Mouse (Mus musculus) induced T-regulatory cell, adult 2 months (primary cell): ENCODE data around the gene Syn2.
A peak's percentile ranks its signal among the peaks of the same experiment; 100 is the strongest.

Experiments
- DNase-seq: peaks from one replicate; pipeline ENCODE4 v3.0.0-alpha.2; 2012; ENCODE audit warnings: low read depth

Syn2 gene

DNA sequence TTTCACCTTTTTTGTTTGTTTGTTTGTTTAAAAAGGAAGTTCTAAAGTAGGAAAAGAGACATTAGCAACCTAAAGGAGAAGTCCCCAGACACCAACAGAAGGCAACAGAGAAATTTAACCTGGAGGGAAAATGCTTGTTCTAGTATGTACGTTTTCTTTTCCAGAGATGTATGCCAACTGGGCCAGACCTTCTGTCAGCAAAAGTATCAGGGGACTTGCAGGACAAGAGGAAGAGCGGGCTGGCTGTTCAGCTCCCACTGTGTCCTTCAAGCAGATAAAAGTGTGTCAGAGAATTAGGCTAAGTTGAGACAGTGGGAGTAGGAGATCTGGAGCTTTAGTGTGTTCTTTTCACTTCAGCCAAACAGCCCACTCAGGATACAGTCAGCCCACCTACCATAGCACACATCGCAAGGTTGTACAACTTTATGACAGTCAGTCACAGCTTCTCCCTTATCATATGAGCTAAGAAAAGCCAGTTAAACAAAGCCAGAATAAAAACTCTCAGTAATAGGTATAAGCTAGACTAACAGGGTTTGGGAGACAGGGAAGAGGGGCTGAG is 110.9 kb downstream of the Syn2 start:
- DNase-seq, result no peak

DNA sequence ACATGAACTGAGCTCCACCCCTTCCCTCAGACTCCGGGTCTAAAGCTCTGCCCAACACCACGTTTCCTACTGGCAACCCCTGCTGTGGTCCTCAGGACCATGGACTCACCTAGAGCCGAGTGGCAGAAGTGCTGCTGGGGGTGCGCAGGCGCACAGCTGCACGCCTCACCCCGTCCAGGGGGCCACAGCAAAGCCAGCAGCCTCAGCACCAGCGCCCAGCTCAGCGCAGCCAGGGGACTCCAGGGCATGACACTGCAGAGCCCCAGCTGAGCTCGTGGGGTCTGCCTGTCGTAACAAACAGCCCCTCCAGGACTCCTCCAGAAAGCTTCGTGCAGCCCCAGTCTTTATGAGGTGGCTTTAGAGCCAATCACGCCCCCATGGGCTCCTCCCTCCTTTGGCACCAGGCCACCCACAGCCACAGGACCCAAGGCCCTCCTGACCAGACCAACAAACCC is 116.9 kb downstream of the Syn2 start:
- DNase-seq, result no peak

DNA sequence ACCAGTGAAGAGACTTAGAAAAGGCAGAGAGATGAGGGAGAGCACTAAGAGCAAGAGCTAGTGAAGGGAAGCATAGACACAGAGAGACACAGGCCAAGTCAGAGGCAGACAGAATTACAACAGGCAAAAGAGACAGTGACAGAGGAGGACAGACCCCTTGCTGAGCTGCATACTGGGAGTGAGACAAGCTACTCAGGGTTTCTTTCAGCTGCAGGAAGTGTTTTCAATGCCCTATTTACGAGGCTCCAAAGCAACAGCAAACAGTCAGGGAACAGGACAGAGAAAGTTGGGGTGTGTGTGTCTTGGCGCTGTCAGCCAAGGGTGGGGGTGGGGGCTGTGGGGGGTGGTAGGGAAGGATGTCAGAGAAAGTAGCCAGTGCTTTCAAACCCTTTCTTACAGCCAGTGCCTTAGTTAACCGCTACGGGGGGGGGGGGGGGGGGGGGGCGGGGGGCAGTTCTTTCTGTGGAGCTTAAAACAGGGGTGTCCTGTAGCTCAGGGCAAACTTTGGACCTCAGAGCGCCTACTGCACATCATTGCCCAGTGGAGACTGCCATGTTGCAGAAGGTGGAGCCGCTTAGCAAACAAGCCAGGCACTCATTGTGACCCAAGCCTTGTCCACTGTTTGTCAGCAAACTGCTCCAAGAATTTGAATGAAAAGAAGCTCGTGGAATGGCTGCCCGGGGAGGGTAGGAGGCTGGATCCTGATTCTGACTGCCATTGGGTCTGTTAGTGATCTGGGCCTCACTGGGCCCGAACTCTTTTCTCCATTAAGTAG is 117.6 kb downstream of the Syn2 start, which contains the start of gene Timp4:
Gene Timp4 (minus strand): TSS at position 107 of the 775 bp plus-strand sequence.
- no peak for DNase-seq

DNA sequence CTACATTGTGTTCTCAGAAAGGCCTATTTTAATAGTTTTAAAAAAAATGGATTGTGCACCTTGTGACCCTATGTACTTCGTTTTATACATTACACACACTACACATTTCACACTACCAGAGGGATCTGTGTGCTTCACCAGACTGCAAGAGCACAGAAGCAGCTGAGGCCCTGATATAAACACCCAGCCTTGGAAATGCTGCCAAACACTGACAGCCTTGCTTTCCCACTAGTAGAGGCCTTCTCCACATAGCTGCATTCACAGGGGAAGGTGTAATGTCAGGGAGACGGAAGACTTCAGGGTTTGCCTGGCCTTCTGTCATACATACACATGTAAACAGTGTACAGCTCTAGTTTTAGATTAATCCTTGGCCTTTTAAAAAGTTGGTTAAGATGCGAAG is 120.5 kb downstream of the Syn2 start:
- no peak for DNase-seq

DNA sequence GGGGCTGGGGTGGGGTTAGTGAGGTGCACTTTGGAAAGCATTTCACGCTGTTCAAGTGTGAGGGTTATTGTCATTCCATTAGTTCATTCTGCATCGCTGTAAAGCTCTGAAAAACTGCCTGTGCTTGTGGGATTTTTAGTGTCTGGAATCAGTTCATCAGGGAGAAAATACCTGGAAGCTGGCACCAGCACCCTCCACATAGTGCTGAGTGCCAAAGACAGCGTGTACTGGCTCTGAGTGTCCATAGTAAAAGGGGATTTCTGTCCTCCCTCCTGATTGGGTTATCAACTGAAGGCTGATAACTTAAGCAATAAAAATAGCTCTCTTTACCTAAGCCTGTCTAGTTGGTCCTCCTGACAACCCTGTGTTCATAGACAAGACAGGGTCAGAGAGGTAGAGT is 125.8 kb downstream of the Syn2 start:
- no peak for DNase-seq

DNA sequence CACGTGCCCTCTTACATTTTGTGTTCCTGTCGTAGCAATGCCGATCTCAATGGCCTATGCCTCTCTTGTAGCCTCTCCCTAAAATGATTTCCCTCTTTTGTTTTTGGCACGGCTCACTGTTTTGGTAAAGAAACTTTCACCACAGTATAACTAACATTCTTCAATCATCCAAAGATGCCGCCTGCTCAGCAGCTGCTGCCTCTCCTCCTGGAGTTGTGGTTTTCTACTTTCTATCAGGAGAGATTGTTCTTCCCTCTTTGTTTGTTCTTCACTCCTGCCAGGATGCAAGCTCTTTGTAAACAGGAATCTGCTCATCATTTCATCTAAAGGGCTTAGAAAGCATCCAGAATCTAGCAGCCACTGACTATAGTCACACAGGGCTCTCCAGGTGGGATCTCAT is 132.1 kb downstream of the Syn2 start:
- no peak for DNase-seq

DNA sequence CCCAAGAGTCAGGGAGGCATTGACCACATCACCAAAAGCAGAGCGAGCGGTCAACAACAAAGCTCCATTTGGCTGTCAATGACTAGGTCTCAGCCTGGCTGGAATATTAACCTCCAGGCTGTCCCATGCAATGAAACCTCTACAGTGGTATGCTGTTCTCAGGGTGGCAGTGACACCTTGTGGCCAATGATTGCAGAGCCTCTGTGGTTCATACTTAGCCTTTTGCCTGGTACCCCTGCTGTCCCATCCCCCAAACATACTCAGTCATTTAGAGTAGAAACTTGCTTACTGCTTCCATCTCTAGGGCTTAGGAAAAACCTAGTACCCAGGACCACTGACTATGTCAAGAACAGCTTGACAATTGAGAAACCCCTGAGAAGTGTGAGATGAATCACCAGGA is 133.2 kb downstream of the Syn2 start:
- DNase-seq, result peak; percentile 42

DNA sequence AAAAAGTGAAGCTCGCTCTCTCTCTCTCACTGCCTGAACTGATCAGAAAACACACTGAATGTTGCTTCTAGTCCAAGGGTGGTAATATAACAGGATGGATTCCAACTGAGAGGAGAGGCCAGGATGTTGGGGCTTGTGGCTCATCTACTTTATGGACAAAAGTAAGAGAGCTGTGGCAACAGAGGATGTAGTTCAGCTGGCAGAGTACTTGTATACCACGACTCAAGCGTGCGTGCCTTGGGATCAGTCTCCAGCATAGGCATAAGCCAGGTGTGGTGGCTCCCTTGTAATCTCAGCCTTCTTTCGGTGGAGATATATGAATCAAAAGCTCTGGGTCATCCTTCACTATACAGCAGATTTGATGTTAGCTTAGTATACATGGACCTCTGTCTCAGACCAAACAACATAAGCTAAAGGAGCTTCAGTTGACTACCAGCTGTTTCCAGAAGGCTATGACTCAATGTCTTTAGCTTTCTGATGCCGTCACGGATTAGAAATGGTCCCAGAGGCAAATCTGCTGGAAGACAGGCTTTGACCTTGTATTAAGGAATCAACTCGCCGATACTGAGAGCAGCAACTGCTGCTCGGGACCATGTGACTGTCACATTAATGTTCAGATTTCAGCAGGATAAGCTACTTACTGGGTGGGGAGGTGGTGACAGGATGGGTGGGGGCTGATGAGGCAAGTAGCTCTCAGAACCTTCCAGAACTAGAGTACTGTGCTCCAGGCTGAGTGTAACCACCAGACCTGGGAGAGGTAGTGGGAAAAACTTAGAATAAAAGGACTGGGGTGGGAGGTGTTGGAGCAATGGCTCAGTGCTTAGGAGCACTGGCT is 134.1 kb downstream of the Syn2 start:
- DNase-seq, result no peak

DNA sequence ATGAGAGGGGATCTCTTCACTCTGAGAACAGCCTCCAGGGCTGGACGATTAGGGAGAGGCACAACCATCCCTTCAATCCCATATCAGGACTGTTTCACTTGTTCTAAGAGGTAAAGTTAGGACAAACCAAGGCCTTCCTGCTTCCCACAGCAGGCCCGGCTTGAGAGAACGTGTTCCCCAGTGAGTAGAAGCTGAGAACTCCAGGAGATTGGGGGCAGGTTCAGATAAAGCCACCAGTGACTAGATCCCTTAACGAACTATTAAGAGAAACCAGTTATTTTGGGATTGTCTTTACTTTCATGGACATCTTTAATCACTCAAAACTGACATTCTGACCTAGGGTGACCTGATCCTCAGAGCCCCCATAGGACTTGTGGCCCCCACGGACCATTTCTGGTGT is 134.9 kb downstream of the Syn2 start:
- DNase-seq, result no peak

DNA sequence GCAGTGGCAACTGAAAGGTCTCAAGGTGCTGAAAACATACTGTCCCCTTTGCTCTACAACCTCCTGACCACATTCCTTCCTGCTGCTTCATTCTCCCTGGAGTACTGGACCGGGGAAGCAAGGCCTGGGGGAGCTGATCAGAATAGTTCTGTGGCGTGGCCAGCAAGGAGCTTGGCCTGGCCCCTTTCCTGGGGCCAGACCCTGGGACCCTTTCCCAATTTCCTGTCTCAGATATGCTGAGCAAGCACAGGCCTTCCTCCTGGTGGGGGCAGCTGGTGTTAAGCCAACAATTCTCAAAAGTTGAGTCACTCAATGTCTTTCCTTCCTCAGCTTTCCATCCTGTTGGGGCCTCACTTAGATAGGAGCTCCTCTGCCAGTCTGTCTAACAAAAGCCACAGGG is 135.4 kb downstream of the Syn2 start:
- no peak for DNase-seq

DNA sequence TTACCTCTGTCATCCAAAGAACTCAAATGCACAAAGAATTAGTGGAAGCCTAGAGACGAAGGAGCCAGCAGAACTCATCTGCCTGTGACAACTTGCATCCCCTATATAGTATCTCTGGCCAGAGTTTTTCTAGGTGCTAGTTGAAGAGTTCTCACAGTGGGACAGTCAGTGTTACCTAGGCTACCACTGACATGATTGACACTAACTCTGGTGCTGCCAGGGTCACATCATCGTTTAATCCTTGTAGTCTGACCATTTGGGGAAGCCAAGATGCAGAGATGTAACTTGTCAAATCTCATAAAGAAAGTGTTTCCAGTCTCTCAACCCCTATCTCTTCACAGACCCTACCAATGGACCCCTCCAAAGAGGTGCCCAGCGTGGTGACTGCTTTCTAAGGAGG is 136.6 kb downstream of the Syn2 start:
- no peak for DNase-seq

DNA sequence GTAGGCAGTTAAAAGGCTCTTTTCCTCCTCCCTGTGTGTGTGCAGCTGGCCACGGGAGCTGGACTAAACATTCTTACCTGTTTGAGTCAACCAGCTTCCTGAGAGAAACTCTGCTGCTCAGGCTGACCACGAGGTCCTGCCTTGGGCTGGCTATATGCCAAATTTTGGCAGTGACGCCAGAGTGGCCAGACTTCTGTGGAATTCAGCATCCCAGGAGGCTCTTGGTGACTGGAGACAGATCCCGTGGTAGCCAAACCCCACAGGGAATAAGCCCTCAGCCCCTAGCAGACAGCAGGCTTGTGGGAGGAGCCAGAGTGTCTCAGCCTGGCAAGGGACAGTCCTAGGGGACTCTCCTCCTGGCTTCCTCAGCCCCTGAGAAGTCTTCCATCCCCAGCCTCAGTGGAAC is 137.2 kb downstream of the Syn2 start:
- no peak for DNase-seq

DNA sequence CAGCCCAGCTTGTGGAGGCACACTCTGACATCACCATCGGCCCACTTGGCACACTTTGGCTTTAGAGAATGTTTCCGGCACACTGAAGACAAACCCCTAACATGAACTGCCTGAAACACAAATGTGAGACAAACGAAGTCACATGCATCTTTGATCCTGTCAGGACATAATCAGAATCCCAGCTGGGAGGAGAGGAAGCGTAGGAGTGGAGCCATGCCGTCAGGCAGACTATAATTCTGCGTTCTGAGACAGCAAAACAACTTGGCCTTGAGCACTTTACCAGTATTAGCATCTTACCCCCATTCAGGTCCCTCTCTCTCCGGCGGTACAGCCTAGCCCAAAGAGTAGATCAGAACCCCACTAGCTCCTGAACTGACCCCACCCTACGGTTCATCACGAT is 138.6 kb downstream of the Syn2 start:
- no peak for DNase-seq

DNA sequence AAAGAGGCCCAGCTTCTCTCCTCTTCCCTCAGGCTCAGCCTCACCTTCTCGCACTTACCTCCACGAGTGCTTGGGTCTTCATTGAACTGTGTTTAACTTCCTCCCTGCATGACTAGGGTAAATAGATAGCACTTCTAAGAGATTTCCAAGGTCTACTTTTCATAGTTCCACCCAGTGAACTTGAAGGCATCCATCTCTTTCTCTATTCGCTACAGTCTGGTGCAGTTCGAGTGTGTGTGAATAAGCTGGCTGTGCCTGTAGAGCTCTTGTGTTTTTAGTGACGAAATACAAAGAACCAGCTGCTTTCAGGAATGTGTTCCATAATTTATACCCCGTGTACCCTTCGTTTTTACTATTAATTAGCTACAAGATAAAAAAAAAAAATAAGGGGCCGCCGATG is 140.0 kb downstream of the Syn2 start:
- no peak for DNase-seq

DNA sequence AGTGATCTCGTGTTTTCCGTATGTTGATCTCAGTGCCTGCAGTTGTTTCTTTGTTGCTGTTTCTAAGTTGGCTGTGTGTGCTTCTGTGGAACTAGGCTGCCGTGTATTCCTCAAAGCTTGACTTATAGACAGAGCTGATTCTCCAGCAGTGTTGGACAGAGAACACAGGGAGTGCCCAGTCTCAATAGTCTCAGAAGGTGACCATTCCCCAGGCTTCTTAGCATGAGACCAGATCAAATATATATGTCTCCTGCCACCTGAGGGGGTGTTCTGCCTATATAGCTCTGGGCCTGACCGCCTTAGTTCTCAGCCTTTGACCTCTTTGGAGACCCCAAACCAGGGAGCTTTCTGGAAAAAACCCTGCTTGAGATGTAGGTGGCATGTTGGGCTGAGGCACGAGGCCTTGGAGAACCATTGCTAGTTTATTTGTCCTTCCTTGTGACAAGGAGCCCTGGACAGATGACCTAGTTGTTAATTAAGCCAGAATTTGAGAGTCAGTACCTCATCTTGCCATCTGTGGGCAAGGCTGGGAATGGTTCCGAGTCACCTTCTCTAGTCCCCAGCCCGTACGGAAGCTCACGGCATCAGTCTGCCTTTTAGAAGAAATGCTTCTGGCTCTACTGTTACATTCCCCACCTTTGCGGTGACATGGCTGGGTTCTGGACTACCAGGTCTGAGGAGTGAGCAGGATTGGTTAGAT is 140.6 kb downstream of the Syn2 start:
- DNase-seq, result no peak

DNA sequence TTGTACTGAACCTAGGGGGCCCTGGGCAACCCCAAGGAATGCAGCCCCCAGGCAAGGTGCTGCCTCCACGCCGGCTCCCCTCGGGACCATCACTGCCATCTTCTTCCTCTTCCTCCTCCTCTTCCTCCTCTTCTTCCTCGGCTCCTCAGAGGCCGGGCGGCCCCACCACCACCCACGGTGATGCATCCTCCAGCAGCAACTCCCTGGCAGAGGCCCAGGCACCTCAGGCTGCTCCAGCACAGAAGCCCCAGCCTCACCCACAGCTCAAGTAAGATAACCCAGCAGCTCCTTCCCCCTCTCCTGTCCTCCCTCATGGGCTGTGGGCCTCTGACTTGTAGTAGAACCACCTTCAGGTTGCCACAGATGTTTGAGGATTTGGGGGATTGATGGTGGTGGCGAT is 143.4 kb downstream of the Syn2 start:
- no peak for DNase-seq

DNA sequence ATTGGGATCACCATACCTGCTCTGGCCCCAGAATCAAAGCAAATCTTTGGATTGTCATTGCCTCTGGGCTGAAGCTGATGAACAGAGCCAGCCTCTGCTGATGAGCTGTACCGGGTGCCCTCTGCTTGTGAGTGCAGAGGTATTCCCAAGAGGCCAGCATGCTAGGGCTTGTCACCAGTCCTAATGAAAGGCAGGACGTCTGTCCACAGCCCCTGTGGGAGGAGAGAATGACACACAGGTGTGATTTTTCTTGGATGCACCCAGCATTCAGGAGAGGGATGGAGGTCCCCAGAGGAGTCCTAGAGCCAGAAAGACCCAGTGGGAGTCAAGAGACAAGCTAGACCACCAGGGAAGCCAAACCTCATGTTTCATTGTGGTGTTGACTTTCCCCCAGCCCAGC is 144.9 kb downstream of the Syn2 start:
- no peak for DNase-seq

DNA sequence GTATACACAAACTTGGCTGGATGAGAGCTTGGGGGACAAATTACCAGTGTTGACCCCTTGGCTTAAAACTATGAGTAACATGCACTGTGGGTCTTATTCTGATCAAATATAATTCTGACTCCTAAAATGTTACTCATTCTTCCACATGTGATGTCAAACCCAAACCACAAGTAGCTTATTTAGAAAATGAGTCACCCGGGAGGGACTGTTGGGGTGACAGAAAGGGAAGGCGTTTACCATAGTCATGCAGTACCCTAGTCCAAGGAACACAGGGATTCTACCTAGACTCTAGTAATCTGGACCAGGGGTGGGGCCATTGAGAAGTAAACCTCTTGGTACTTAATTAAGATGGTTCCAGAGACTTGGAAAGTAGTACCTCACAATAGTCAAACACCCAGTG is 149.5 kb downstream of the Syn2 start:
- peak; percentile 8 for DNase-seq

DNA sequence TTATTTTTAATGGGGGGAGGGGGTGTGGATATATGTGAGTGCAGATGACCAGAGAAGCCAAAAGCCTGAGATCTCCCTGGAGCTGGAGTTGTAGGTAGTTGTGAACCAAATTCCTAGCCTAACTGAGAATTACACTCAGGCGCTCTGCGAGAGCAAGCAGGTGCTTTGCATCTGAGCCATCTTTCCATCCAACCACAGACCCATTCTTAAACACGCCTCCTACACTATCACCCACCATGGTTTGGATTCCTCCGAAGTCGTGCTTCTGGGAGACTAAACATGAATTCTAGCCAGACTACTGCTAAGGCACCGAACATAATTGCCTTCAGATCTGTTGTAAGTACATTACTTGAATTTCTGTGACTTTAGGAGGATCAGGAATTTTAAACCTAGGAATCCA is 151.7 kb downstream of the Syn2 start:
- DNase-seq, result no peak

DNA sequence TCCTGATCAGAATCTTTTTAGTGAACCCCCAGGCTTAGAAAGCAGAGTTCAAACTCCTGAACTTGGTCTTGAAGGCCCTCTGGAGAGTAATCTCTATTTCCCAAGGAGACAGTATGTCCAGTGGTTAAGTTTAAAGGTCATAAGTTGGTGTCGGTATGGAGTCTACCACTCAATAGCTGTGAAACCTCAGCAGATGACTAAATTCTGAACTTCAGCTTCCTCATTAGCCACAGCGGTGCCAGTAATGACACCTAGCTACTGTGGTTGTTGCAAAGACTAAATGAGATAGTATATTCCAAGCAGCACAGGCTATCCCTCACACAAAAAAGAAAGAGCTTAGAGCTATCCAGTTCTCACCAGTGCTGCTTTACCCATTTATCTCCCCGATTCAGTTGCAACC is 153.5 kb downstream of the Syn2 start:
- no peak for DNase-seq

DNA sequence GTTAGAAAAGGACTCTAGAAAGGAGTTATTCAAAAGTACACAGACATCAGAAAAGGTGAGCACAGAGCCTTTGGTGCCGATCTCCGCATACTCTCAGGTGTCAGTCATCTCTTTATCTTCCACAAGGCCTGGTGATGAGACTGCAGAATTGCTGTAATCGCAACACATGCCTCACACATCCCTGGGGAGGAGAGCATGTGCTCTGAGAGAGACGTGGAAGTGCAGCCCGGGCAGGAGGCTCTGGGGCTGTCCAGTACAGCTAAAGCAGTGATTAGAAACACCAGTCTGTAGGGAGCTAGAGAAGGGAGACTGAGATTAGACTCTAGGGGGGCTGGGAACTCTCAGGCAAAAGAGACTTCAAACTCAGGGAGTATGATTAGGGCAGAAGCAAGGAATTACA is 155.9 kb downstream of the Syn2 start:
- no peak for DNase-seq

DNA sequence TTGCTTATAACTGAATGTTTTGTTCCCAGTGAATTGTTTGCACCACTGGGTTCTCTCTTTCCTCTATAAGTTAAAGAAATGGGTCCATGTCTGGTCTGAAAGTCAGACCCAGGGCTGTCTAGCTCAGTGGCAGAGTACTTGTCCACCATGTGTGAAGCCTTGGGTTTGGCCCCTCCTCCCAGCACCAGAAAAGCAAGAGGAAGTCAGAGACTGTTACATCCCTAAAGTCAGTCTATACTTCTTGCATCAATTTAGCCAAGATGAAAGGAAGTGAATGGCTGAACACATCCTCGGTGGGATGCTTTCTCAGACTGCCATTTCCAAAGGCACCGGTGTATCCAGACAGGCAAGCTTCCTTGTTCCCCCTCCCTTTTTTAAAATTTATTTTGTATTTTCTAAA is 156.4 kb downstream of the Syn2 start:
- no peak for DNase-seq

DNA sequence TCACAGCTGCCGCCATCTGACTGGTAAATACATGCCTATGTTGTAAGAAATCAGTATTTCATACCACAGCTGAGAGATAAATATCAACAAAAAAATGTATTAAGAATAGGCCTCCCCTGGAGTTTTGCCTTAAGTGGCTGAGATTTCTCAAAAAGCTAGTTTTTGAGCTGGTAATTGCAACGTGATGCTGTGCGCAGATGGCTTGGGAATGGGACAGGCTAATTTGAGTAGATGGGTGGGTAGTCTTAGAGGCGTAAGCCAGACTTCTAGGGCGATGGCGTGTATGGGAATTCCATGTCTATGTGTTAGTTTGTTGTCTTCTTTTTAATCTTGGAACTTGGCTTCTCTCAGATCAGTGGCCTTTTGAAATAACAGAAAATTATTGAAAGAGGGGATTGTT is 157.1 kb downstream of the Syn2 start:
- no peak for DNase-seq
